Mouse (Mus musculus) bone marrow, adult 2 months (tissue): ENCODE results near the gene Nr4a3. TPM values are rescaled to one million over a fixed set of nuclear protein-coding genes. Genes with fewer than 3 reads are reported as not detected.

Source experiments
- H3K27ac ChIP-seq: fragments of 200-500 bp; 2 replicates; pipeline ENCODE4 v1.5.1; 2012; ENCODE audit warnings: low read depth, mild to moderate bottlenecking, control low read depth, inconsistent platforms, low read length; ENCODE audit not compliant: control insufficient read depth, poor library complexity, insufficient read depth
- H3K4me1 ChIP-seq: fragments of 200-500 bp; 2 replicates; pipeline ENCODE4 v1.6.1; 2011; ENCODE audit warnings: low read length; ENCODE audit not compliant: control insufficient read depth, insufficient read depth
- H3K4me3 ChIP-seq: fragments of 200-500 bp; replicated peaks from 2 replicates; pipeline ENCODE3; 2011; ENCODE audit warnings: mild to moderate bottlenecking, low read depth, low read length, control low read depth; ENCODE audit not compliant: control insufficient read depth
- CTCF ChIP-seq: fragments of 200-500 bp; IDR thresholded peaks from 2 replicates; pipeline ENCODE4 v1.5.1; 2011; ENCODE audit warnings: low read length, control low read depth; ENCODE audit not compliant: control insufficient read depth, insufficient read depth
- POLR2A ChIP-seq: fragments of 200-500 bp; IDR thresholded peaks from 2 replicates; pipeline ENCODE4 v1.6.1; 2011; ENCODE audit warnings: low read depth, mild to moderate bottlenecking, control low read depth, low read length, borderline replicate concordance; ENCODE audit not compliant: control insufficient read depth
- WGBS: fragments of 180-500 bp; shearing (Covaris S2); methylation state at CpG from one replicate; pipeline ENCODE4 v1.1.7; 2018; 5-methylcytosine and 5-hydroxymethylcytosine counted together
- polyA plus RNA-seq: library from polyadenylated mRNA; stranded (reverse); fragments of >200 nt; gene quantifications from 2 replicates; pipeline ENCODE4 v1.2.4, GENCODE M21; 2011; ENCODE audit warnings: low replicate concordance; ENCODE audit not compliant: missing spikeins, insufficient read depth, insufficient read length

The Nr4a3 gene
- polyA plus RNA-seq, 1 experiment = not detected

DNA sequence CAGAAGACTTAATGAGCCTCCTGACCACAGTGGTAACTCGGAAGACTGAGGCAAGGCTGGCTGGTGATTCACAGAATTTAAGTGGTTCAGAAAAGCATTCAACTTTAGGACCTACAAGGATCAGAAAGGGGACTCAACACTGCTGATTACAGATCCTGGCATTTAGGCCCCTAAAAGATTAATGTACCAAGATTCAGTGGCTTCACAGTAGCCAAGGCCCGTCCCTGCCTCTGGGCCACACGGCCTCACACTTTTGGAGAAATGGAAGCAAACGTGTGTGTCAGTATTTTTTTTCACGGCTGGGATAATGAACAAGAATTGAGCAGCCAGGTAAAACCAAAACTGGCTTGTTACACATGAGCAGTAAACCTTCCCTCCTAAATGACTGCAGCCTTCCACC lies 6.1 kb upstream of the Nr4a3 start:
- WGBS = 82% methylated on average over 5 of the region's 5 CpGs
- Histone ChIP-seq H3K4me1 (no peaks in the 10 kb centered on the region), H3K27ac (no peak overlapping the region), H3K4me3 (no peak overlapping the region)
- TF ChIP-seq POLR2A = no peak
- TF ChIP-seq CTCF = no peak

DNA sequence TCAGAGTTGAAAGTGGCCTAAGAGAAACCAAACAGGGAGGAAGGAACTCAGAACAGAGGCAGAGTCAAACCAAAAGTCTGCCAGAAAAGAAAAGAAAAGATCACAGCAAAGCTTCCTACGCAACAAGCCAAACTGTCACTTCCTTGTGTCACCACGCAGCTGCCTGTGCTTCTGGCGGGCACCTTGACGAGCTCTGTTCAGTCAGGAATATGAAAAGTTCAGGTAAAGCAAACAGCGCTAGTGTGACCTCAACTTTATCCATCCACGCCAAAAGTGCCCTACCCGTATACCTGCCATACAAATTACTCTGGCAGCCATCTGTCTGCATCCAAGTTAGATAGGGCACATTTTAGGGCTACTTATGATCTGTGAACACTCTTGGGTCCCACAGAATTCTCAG lies 5.2 kb upstream of the Nr4a3 start:
- 27% methylated on average over 7 of the region's 7 CpGs for WGBS
- TF ChIP-seq POLR2A (no peak), CTCF (no peak)
- H3K27ac ChIP-seq = no peak overlapping the region
- H3K4me3 ChIP-seq = no peak overlapping the region
- H3K4me1 ChIP-seq = no peaks in the 10 kb centered on the region; the same call in 1 of the 2 replicates

DNA sequence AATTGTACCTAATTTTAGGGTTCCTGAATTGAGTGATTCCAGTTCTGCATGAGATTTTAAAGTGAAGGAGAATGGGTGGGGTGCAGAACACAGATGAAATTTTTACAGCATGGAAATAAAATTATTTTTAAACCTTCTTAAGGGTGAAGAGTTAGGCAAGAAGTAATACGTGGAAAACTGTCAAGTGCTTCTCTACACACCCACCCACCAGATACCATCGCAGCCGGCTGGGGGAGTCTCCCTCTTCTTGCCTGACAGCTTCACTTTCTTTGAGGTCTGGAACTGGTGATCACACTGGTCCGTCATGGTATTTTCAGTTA lies 2.5 kb upstream of the Nr4a3 start:
- TF ChIP-seq CTCF = no peak
- no peak for TF ChIP-seq POLR2A
- Histone ChIP-seq H3K27ac (peak overlapping the region; percentile 100), H3K4me1 (no peaks in the 10 kb centered on the region; the same call in 1 of the 2 replicates), H3K4me3 (peak overlapping the region; percentile 86)
- under 1% methylated on average over 4 of the region's 4 CpGs for WGBS

DNA sequence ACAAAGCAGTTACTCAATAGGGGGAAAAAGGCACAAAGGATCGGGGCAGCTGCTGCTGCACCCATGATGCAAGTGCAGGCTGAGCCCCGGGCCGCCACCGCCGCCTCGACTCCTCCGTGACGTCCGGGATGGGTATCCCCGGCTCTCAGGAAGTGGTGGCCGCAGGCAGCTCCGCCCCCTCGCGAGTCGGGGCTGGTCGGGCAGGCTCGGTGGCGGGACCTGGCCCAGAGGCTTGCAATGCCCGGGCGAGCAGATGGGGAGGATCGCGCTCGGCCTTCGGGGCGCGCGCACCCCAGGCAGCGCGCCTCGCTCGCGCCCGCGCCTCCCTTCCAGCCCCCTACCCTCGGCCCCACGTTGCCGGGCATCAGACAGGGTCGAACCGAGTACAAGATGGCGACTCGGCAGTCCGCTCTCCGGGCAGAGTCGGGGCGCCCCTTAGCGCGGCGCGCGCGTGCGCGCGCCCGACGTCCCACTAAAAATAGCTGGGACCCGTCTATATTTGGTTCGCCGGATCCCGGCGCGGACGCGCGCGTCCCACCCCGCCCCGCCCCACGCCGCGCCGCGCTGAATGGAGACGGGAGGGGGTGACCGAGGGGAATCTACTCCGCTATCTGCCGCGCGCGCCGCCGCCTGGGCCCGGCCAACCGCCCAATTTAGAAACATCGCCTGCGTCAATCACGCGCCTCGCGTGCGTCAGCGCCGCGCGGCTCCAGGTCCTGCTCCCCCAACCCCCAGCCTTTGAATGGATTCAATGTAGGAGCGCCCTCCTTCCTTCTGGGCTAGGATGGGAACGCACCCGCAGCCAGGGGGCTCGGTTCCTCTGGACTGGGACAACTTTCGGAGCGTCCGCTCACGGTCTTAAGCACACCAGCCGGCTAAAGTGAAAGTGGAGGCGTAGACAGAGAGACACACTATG lies 1.9 kb upstream of the Nr4a3 start:
- under 1% methylated on average over 105 of the region's 105 CpGs for WGBS
- TF ChIP-seq POLR2A (peak; percentile 70; the same call in 1 of the 2 replicates), CTCF (no peak)
- peak overlapping the region; percentile 86 for H3K4me3 ChIP-seq
- H3K27ac ChIP-seq = peak overlapping the region; percentile 100
- no peaks in the 10 kb centered on the region; the same call in 1 of the 2 replicates for H3K4me1 ChIP-seq

DNA sequence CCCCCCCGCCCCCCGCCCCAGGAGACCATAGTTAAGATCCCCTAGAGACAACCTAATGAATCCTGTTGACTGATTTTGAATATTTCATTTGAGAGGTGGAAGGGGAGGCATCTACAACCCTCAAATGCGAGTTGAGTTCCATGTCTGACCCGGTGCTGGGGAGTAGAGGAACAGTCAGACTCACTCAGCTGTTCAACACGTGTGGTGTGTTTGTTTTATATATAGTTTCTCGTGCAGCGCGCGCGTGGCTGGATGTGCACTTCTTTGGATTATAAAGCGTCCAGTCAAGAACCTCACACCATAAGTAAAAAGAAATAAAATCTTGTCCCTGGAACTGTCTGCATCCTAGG lies 837 bp upstream of the Nr4a3 start:
- TF ChIP-seq POLR2A (no peak), CTCF (no peak)
- Histone ChIP-seq H3K4me1 (no peaks in the 10 kb centered on the region; the same call in 1 of the 2 replicates), H3K27ac (peak overlapping the region; percentile 79; the same call in 1 of the 2 replicates), H3K4me3 (peak overlapping the region; percentile 84)
- 1% methylated on average over 11 of the region's 11 CpGs for WGBS

DNA sequence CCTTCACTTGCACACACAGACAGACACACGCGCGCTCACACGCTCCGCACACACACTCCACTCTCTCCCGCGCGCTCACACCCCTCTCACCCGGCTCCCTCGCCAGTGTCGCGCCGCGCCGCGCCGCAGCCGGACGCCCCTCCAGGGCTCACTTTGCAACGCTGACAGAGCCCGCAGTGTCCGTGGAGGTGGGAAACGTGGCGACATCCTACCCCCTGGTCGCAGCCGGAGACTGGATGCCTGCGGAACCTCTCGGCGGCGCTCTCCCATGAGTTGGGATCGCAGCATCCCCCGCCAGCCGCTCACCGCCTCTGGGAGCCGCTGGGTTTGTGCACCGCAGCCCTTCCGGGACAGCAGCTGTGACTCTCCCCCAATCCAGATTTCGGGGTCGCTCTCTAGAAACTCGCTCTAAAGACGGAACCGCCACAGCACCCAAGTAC lies 348 bp downstream of the Nr4a3 start:
- no peak for TF ChIP-seq CTCF
- TF ChIP-seq POLR2A = no peak
- Histone ChIP-seq H3K27ac (peak overlapping the region; percentile 34; the same call in 1 of the 2 replicates), H3K4me1 (no peaks in the 10 kb centered on the region; the same call in 1 of the 2 replicates), H3K4me3 (peak overlapping the region; percentile 84)
- under 1% methylated on average over 42 of the region's 42 CpGs for WGBS

DNA sequence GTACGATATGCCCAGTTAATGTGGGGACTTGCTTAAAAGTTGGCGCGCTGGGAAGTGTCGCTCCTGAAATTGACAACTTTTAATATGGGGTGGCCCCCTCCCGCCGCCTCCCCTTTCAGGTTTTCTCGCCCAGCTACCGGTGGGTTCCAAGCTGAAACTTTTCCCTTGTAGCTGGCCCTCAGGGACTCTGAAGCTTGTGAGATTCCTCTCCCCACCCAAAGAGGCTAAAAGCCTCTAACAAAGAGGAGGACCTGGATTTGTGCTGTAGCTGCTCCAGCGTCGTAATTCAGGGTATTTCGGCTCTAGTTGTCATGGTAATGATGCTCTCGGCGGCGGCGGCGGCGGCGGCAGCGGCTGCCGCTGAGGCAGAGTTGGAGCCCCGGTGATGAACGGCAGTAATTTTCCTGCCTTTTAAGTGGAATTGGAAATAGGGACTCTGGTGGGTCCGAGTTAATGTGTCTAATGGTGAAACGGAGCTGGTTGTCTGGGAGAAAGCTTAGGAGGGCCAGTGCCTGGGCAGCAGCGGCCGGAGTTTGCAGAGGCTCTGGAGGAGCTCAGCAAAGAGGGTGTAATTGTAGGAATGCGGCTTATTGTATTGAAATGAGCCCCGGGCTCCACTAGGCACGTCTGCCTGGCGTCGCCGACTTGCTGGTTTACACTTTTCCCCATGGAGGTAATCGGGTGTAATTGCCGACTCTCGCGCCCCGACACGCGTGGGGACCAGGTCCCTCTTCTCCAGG lies 938 bp downstream of the Nr4a3 start:
- H3K4me3 ChIP-seq = peak overlapping the region; percentile 84
- no peaks in the 10 kb centered on the region; the same call in 1 of the 2 replicates for H3K4me1 ChIP-seq
- peak; percentile 16; the same call in 1 of the 2 replicates for TF ChIP-seq POLR2A
- no peak for TF ChIP-seq CTCF
- WGBS = under 1% methylated on average over 39 of the region's 39 CpGs
- H3K27ac ChIP-seq = no peak overlapping the region

DNA sequence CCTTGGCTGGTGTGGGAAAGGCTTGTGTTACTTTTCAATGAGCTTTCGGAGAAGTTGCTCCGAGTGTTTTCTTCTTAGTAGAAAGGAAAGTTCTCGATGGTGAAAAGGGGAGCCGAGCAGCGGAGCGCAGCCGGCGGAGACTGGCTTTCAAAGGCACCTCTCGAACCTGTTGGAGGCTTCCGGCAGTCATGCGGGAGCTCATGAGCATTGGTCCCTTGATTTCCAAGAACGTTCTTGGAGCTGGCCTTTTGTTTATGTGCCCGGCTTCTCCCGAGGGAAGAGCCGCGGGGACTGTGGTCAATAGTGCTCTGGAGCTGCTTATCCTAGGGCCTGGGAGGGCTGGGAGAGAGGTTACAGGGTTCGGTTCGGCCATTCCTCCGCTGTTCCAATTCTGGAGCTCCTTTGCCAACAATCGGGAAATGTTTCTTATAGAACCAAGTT lies 1.5 kb downstream of the Nr4a3 start:
- no peaks in the 10 kb centered on the region; the same call in 1 of the 2 replicates for H3K4me1 ChIP-seq
- WGBS = 1% methylated on average over 20 of the region's 20 CpGs
- no peak overlapping the region for H3K27ac ChIP-seq
- TF ChIP-seq CTCF = no peak
- no peak for TF ChIP-seq POLR2A
- peak overlapping the region; percentile 9 for H3K4me3 ChIP-seq
